Mouse (Mus musculus) urinary bladder, postnatal 10 days (tissue): ENCODE measurements around the gene 1810013L24Rik.
"Not testable (repeated sequence)": the region's sequence is repeated elsewhere in the genome, so short reads cannot be mapped to it uniquely, and the experiment has no call there.

Experiments
- DNase-seq: peaks from one replicate; pipeline ENCODE4 v3.0.0; 2022; ENCODE audit warnings: low spot score

The 1810013L24Rik gene

GRCm38 (mm10) chr16:8895301-8895700 lies 65.4 kb downstream of the 1810013L24Rik start:
- DNase-seq, result no peak

GRCm38 (mm10) chr16:8906115-8906514 lies 76.2 kb downstream of the 1810013L24Rik start:
- not testable (repeated sequence) for DNase-seq
